Mouse (Mus musculus): ENCODE results near the gene Nlrp10. TPM values are rescaled to one million over a fixed set of nuclear protein-coding genes. Genes with fewer than 3 reads are reported as not detected.

Gene Nlrp10
- under 1 TPM; 0.14 to 0.18 TPM for total RNA-seq (2021)

- no peak for DNase-seq
- intact Hi-C loops (cut with DNase I) = loop anchor here (10.0 kb wide), 1 partner anchor 1065 kb away; no protein-coding TSS in a partner anchor
Observed at GRCm38 (mm10) chr7:108929726-108930393, at the start of gene Nlrp10. Gene Nlrp10, minus strand, starts transcription at chr7:108930178.

GRCm38 (mm10) chr7:108972273-108972672, 42.3 kb upstream of the Nlrp10 start:
- peak; percentile 90 for DNase-seq

GRCm38 (mm10) chr7:108968201-108968600, 38.2 kb upstream of the Nlrp10 start:
- intact Hi-C loops (cut with DNase I) = loop anchor here (5.0 kb wide), 1 partner anchor 54 kb away; no protein-coding TSS in a partner anchor
- no peak for DNase-seq

More at GRCm38 (mm10) chr7:108972273-108972672, 42.3 kb upstream of the Nlrp10 start:
- intact Hi-C loops (cut with DNase I) = no loop called here

DNA sequence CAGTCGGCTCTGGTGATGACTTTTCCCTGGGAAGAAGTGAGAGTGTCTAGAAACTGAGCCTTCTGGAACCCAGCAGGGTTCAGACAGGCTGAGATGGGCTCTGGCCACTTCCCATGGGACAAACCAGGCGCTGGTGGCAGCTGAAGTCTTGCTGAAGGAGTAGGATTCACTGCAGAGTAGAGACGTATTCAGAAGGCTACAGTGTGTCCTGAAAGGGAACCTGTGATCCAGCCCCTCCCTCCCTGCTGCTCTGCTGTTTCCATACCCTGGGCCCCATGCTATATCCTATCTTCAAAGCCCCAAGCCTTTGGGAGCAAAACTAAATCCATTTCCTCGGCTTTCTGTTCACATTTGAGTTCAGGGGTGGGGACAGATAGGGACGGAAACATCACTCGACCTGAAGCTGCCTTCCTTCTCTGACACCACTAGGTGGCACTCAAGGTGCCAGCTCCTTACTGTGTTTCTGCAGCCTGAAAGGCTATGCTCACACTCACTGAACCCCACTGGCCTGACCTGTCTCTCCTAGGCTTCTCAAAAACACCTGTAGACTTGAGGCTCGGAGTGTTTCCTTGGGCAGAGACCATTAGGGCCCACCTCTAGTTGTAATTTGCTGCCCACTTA, 36.9 kb upstream of the Nlrp10 start:
- intact Hi-C loops (cut with DNase I) = loop anchor here (5.0 kb wide), 1 partner anchor 55 kb away; no protein-coding TSS in a partner anchor
- DNase-seq = peak; percentile 60

DNA sequence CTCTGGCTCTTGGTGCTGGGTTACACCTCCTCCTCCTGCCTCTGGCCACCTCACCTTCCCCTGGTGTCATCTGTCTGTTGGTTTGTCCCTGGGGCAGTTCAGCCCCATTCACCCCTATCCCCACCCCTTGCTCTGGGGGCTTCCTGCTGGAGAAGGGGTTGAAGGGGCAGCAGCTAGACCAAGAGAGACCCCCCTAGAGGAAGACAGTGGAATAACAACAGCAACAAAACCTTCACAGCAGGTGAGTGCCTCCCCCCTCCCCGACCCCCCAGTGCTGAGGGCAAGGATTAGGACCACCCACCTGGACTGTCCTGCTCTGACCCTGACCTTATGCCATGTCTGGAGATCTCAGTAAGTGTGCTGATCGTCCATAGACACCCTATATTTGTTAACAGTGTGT, 36.0 kb upstream of the Nlrp10 start:
- intact Hi-C loops (cut with DNase I) = loop anchor here (5.0 kb wide), 1 partner anchor 56 kb away; no protein-coding TSS in a partner anchor
- no peak for DNase-seq

GRCm38 (mm10) chr7:108957734-108958133, 27.8 kb upstream of the Nlrp10 start:
- intact Hi-C loops (cut with DNase I) = no loop called here
- no peak for DNase-seq

DNA sequence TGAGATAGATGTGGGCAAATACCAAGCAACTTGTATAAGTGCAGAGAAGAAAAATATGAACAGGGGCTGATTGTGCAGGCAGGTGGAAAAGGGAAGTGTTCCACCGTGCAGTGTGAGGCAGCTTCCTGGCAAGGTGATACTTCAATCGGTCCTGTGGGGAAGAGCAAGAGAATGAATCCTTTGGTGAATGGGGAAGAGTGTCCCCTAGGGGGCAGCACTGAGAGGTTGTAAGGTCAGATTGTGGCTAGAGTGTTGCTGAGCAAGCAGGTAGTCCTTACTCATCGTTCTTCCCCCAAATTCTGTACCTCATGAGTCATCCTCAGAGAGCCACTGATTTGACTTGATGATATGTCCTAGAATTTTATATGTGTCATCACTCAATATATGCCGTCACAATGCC, 24.2 kb upstream of the Nlrp10 start:
- DNase-seq = peak; percentile 39
- intact Hi-C loops (cut with DNase I) = loop anchor here (5.0 kb wide), 1 partner anchor 58 kb away; no protein-coding TSS in a partner anchor

- DNase-seq = no peak
- intact Hi-C loops (cut with DNase I) = loop anchor here (5.0 kb wide), 1 partner anchor 60 kb away; no protein-coding TSS in a partner anchor
Observed at GRCm38 (mm10) chr7:108952801-108953200, 22.8 kb upstream of the Nlrp10 start.

DNA sequence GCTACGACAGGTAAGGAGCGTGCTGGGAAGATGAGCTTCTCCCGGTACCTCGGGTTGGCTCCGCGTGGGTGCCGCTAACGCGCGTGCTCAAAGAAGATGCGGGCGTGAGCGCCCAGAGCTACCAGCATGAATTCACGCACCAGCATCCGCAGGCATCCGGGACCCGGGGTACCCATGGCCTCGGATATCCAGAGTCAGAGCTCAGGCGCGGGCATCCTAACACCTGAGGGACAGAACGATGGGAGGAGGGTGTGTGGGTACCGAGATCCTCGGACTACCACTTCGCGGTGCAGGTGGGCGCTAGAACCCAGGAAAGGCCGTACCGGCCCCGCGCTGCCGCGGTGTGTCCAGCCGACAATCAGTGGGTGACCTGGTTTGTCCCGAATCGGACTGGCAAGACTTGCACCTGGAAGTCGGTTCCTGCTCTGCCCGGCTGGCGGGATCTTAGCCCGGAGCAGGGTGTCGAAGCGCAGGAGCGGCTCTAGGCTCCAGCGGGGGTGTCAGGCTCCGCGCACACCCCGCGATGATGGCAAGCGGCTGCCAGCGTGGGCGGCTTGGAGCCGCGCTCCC, 20.9 kb upstream of the Nlrp10 start:
- no peak for DNase-seq
- intact Hi-C loops (cut with DNase I) = loop anchor here (5.0 kb wide), 1 partner anchor 61 kb away; no protein-coding TSS in a partner anchor

- DNase-seq = peak; percentile 72
- intact Hi-C loops (cut with DNase I) = loop anchor here (5.0 kb wide), 1 partner anchor 62 kb away; no protein-coding TSS in a partner anchor
Observed at GRCm38 (mm10) chr7:108950312-108950761, 20.4 kb upstream of the Nlrp10 start, which contains the start of gene Tub. Gene Tub, plus strand, starts transcription at chr7:108950338.

GRCm38 (mm10) chr7:108949301-108949700, 19.3 kb upstream of the Nlrp10 start:
- intact Hi-C loops (cut with DNase I) = no loop called here
- no peak for DNase-seq

DNA sequence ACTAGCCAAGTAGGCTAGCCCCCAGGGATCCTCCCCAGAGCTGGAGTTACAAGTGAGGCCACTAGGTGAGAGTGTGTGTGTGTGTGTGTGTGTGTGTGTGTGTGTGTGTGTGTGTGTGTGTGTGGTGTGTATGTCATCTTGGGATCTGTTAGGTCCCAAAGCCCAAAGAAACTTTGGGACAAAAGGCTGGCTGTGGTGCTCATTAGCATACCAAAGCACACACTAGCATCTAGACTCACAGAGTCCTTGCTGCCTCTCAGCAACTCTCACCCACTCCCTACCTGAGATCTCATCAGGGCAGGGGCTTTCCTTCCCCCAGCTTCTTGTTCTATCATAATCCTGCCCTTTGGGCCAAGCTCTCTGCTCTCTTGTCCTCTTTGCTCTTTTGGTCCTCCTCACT, 18.6 kb upstream of the Nlrp10 start:
- intact Hi-C loops (cut with DNase I) = no loop called here
- no peak for DNase-seq

GRCm38 (mm10) chr7:108944002-108944401, 14.0 kb upstream of the Nlrp10 start:
- DNase-seq = peak; percentile 51
- intact Hi-C loops (cut with DNase I) = loop anchor here (5.0 kb wide), 1 partner anchor 83 kb away; no protein-coding TSS in a partner anchor

DNA sequence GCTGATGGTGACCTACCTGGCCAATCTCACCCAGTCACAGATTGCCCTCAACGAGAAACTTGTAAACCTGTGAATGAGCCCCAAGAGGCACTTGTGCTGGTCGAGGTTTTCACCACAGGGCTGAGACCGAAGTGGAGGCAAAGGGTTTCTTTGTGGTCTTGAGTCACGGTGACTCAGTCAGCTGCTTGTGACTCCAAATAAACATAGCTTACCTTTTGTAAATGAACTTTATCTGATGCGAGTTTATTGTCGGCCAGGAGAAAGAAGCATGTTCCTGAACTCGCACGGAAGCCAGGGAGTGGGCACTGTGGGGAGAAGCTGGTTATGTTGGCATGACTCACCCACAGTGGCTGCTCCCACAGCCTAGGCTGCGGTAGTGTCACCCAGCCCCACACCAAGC, 11.5 kb upstream of the Nlrp10 start:
- intact Hi-C loops (cut with DNase I) = loop anchor here (5.0 kb wide), 1 partner anchor 86 kb away; no protein-coding TSS in a partner anchor
- DNase-seq = no peak

DNA sequence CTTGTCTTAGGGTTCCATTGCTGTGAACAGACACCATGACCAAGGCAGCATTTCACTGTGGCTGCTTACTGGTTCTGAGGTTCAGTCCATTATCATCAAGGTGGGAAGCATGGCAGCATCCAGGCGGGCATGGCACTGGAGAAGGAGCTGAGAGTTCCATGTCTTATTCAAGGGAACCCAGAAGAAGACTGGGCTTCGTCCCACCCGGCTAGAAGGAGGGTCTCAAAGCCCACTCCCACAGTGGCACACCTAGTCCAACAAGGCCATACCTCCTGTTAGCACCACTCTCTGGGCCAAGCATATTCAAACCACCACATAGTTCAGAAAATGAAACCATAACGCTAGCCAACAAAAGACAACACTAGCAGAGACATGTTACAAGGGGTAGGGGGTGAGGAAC, 6.6 kb upstream of the Nlrp10 start:
- DNase-seq = no peak
- intact Hi-C loops (cut with DNase I) = loop anchor here (10.0 kb wide), 1 partner anchor 1072 kb away; no protein-coding TSS in a partner anchor

DNA sequence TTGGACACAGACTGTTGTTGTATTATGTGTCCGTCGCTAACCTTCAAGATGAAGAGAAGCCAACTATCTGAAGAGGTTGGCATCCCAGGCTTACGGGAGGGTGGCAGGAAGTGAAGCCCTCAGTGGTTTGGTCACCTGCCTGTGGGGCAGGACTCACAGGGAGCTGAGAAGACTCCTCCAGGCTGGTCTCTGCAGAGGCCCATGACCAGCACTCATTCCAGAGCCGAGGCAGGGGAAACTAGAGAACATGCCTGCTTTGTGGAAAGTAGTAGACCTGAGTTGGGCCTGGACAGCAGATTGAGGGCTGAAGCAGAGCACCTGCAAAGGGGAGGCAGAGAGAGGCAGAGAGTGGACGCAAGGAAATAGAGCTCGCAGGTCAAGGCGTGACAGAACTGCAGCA, 5.4 kb upstream of the Nlrp10 start:
- DNase-seq = no peak
- intact Hi-C loops (cut with DNase I) = loop anchor here (10.0 kb wide), 1 partner anchor 1071 kb away; no protein-coding TSS in a partner anchor

- intact Hi-C loops (cut with DNase I) = loop anchor here (10.0 kb wide), 1 partner anchor 1070 kb away; no protein-coding TSS in a partner anchor
- DNase-seq = no peak
Observed at GRCm38 (mm10) chr7:108934836-108935235, 4.9 kb upstream of the Nlrp10 start.

DNA sequence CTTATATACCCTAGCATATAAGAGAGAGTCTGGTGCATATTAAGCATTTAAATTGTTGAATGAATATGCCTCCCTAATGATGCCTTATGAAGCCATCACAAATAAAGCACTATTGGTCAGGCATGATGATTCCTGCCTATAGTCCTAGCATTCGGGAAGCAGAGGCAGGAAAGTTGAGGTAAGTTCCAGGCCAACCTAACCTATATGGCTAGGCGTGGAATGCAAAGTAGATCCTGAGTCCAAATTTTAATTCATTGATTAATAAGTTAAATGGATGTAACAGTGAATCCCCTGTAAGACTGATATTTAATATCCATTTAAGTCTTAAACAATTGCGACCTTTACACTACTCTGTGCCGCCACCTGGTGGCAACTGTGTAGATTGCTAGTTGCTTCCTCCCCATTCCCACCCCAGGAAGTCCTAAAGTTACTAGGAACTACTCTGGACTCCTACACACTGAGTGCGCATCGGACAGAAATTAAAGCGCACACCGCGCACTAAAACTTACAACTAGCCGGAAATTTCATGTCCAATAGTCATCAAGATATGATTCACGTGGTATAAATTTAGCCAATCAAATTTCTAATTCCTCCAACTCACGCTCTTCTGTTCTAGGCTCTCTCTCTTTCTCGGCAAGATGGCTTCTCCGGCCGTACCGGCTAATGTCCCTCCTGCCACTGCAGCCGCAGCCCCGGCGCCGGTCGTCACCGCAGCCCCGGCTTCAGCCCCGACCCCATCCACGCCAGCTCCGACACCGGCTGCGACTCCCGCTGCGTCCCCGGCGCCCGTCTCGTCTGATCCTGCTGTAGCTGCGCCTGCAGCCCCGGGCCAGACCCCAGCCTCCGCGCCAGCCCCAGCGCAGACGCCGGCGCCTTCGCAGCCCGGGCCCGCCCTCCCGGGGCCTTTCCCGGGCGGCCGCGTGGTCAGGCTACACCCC, 4.1 kb upstream of the Nlrp10 start, which contains the start of gene Eif3f:
Gene Eif3f (plus strand): TSS at position 624 of the 938 bp plus-strand sequence.
- intact Hi-C loops (cut with DNase I) = loop anchor here (10.0 kb wide), 1 partner anchor 1069 kb away; no protein-coding TSS in a partner anchor
- peak; percentile 93 for DNase-seq
